Mouse (Mus musculus): ENCODE data around the gene Mapk8ip1. TPM values are rescaled to one million over a fixed set of nuclear protein-coding genes. Genes with fewer than 3 reads are reported as not detected.

Gene Mapk8ip1
- total and polyA plus RNA-seq, 2 experiments from 2014 or later: 150 to 225 TPM

GRCm38 (mm10) chr2:92397436-92397835 is 3.6 kb downstream of the Mapk8ip1 start:
- H3K27me3 ChIP-seq (ENCODE audit: insufficient read depth, low read length): no peaks in the 10 kb centered on the region
- H3K9ac ChIP-seq: no peak overlapping the region
- no peaks in the 10 kb centered on the region for H3K36me3 ChIP-seq (ENCODE audit: insufficient read depth)
- WGBS: 83% methylated on average over 1 of the region's 1 CpGs
- TF ChIP-seq CTCF (IDR thresholded peaks at IDR 0.05; ENCODE audit: low read depth): no peak
- H3K4me1 ChIP-seq (ENCODE audit: insufficient read depth): peaks cover 15% of the 10 kb centered on the region
- peak overlapping the region; percentile 31; the same call in 1 of the 2 replicates for H3K4me2 ChIP-seq (ENCODE audit: low read depth)
- ATAC-seq (no peak), DNase-seq (no peak)
- H3K4me3 ChIP-seq (ENCODE audit: low read depth, low read length): no peak overlapping the region
- no peak overlapping the region for H3K27ac ChIP-seq (ENCODE audit: low read depth, low read length)
- H3K9me3 ChIP-seq (ENCODE audit: low read length): no peaks in the 10 kb centered on the region

- WGBS: 91% methylated on average over 3 of the region's 3 CpGs
- H3K4me3 ChIP-seq (ENCODE audit: low read depth, low read length): no peak overlapping the region
- DNase-seq: no peak
- H3K4me2 ChIP-seq (ENCODE audit: low read depth): no peak overlapping the region
- no peaks in the 10 kb centered on the region for H3K27me3 ChIP-seq (ENCODE audit: insufficient read depth, low read length)
- H3K9me3 ChIP-seq (ENCODE audit: low read length): no peaks in the 10 kb centered on the region
- H3K9ac ChIP-seq: no peak overlapping the region
- peaks cover 29% of the 10 kb centered on the region for H3K4me1 ChIP-seq (ENCODE audit: insufficient read depth)
- no peaks in the 10 kb centered on the region for H3K36me3 ChIP-seq (ENCODE audit: insufficient read depth)
- no peak for ATAC-seq
- no peak for TF ChIP-seq CTCF (IDR thresholded peaks at IDR 0.05; ENCODE audit: low read depth)
- no peak overlapping the region for H3K27ac ChIP-seq (ENCODE audit: low read depth, low read length)
These were observed 5.5 kb downstream of the Mapk8ip1 start for GRCm38 (mm10) chr2:92395535-92395934.

GRCm38 (mm10) chr2:92392318-92393264 is 8.5 kb downstream of the Mapk8ip1 start:
- Histone ChIP-seq H3K4me2 (ENCODE audit: low read depth) (peak overlapping the region; percentile 55), H3K9ac (peak overlapping the region; percentile 47), H3K9me3 (ENCODE audit: low read length) (no peaks in the 10 kb centered on the region), H3K27me3 (ENCODE audit: insufficient read depth, low read length) (no peaks in the 10 kb centered on the region), H3K4me1 (ENCODE audit: insufficient read depth) (peaks cover 28% of the 10 kb centered on the region), H3K27ac (ENCODE audit: low read depth, low read length) (peak overlapping the region; percentile 67), H3K4me3 (ENCODE audit: low read depth, low read length) (peak overlapping the region; percentile 17), H3K36me3 (ENCODE audit: insufficient read depth) (peaks cover under 1% of the 10 kb centered on the region; the same call in 1 of the 2 replicates)
- ATAC-seq: 0 out of 2 replicates have a peak, but pooled peaks have one; percentile 5
- no peak for TF ChIP-seq CTCF (IDR thresholded peaks at IDR 0.05; ENCODE audit: low read depth)
- DNase-seq: no peak
- WGBS: 7% methylated on average over 26 of the region's 26 CpGs

GRCm38 (mm10) chr2:92391703-92392317 is 9.3 kb downstream of the Mapk8ip1 start:
- Histone ChIP-seq H3K4me2 (ENCODE audit: low read depth) (peak overlapping the region; percentile 55), H3K4me3 (ENCODE audit: low read depth, low read length) (peak overlapping the region; percentile 17), H3K27me3 (ENCODE audit: insufficient read depth, low read length) (no peaks in the 10 kb centered on the region), H3K27ac (ENCODE audit: low read depth, low read length) (peak overlapping the region; percentile 67), H3K9ac (peak overlapping the region; percentile 47), H3K4me1 (ENCODE audit: insufficient read depth) (peaks cover 29% of the 10 kb centered on the region), H3K36me3 (ENCODE audit: insufficient read depth) (peaks cover 9% of the 10 kb centered on the region), H3K9me3 (ENCODE audit: low read length) (no peaks in the 10 kb centered on the region)
- no peak for ATAC-seq
- no peak for DNase-seq
- whole genome bisulfite sequencing: 14% methylated on average over 11 of the region's 11 CpGs
- TF ChIP-seq CTCF (IDR thresholded peaks at IDR 0.05; ENCODE audit: low read depth): no peak

- Histone ChIP-seq H3K9me3 (ENCODE audit: low read length) (no peaks in the 10 kb centered on the region), H3K9ac (no peak overlapping the region), H3K27me3 (ENCODE audit: insufficient read depth, low read length) (no peaks in the 10 kb centered on the region), H3K36me3 (ENCODE audit: insufficient read depth) (peaks cover 16% of the 10 kb centered on the region), H3K4me1 (ENCODE audit: insufficient read depth) (peaks cover 29% of the 10 kb centered on the region), H3K27ac (ENCODE audit: low read depth, low read length) (no peak overlapping the region), H3K4me3 (ENCODE audit: low read depth, low read length) (no peak overlapping the region), H3K4me2 (ENCODE audit: low read depth) (no peak overlapping the region)
- TF ChIP-seq CTCF (IDR thresholded peaks at IDR 0.05; ENCODE audit: low read depth): no peak
- no peak for ATAC-seq
- DNase-seq: no peak
- WGBS: 69% methylated on average over 8 of the region's 8 CpGs
These were observed 9.9 kb downstream of the Mapk8ip1 start for GRCm38 (mm10) chr2:92391116-92391515.

GRCm38 (mm10) chr2:92390206-92390930 is 10.7 kb downstream of the Mapk8ip1 start:
- peaks cover 23% of the 10 kb centered on the region for H3K36me3 ChIP-seq (ENCODE audit: insufficient read depth)
- H3K27ac ChIP-seq (ENCODE audit: low read depth, low read length): no peak overlapping the region
- peak overlapping the region; percentile 87; the same call in 1 of the 2 replicates for H3K4me2 ChIP-seq (ENCODE audit: low read depth)
- H3K4me1 ChIP-seq (ENCODE audit: insufficient read depth): peaks cover 29% of the 10 kb centered on the region
- 63% methylated on average over 6 of the region's 6 CpGs for WGBS
- no peaks in the 10 kb centered on the region for H3K9me3 ChIP-seq (ENCODE audit: low read length)
- ATAC-seq: no peak
- TF ChIP-seq CTCF (IDR thresholded peaks at IDR 0.05; ENCODE audit: low read depth): no peak
- no peak for DNase-seq
- H3K27me3 ChIP-seq (ENCODE audit: insufficient read depth, low read length): no peaks in the 10 kb centered on the region
- H3K4me3 ChIP-seq (ENCODE audit: low read depth, low read length): no peak overlapping the region
- H3K9ac ChIP-seq: no peak overlapping the region
